Mouse (Mus musculus) limb, embryonic 15.5 days (tissue): ENCODE results near the gene Pgf. TPM values are rescaled to one million over a fixed set of nuclear protein-coding genes. Genes with fewer than 3 reads are reported as not detected.
A peak's percentile ranks its signal among the peaks of the same experiment; 100 is the strongest.
"Not testable (repeated sequence)": the region's sequence is repeated elsewhere in the genome, so short reads cannot be mapped to it uniquely, and the experiment has no call there.

Experiments
- ATAC-seq: fragments of 200-750 bp; cut with Nextera tagmentation; 2 replicates; pipeline ENCODE4 v1.8.0; 2017; ENCODE audit warnings: low read depth, moderate TSS enrichment; ENCODE audit not compliant: insufficient number of reproducible peaks, low FRiP score, low TSS enrichment
- H3K27ac ChIP-seq: fragments of 300-500 bp; sonication (generic); 2 replicates; pipeline ENCODE4 v1.5.1; 2015; ENCODE audit warnings: moderate library complexity, mild to moderate bottlenecking, inconsistent platforms
- H3K27me3 ChIP-seq: fragments of 300-500 bp; sonication (generic); 2 replicates; pipeline ENCODE4 v1.6.1; 2015; ENCODE audit warnings: inconsistent platforms
- H3K36me3 ChIP-seq: fragments of 300-500 bp; sonication (generic); 2 replicates; pipeline ENCODE4 v1.6.1; 2015; ENCODE audit warnings: inconsistent platforms
- H3K4me1 ChIP-seq: fragments of 300-500 bp; sonication (generic); 2 replicates; pipeline ENCODE4 v1.6.1; 2015; ENCODE audit warnings: inconsistent platforms
- H3K4me2 ChIP-seq: fragments of 300-500 bp; sonication (generic); 2 replicates; pipeline ENCODE4 v1.6.1; 2015; ENCODE audit warnings: mild to moderate bottlenecking, inconsistent platforms
- H3K4me3 ChIP-seq: fragments of 300-500 bp; sonication (generic); 2 replicates; pipeline ENCODE4 v1.5.1; 2015; ENCODE audit warnings: mild to moderate bottlenecking, inconsistent platforms
- H3K9ac ChIP-seq: fragments of 300-500 bp; sonication (generic); 2 replicates; pipeline ENCODE4 v1.6.1; 2015; ENCODE audit warnings: inconsistent platforms
- H3K9me3 ChIP-seq: fragments of 300-500 bp; sonication (generic); 2 replicates; pipeline ENCODE4 v1.6.1; 2016; ENCODE audit warnings: inconsistent platforms
- WGBS: fragments of 180-500 bp; shearing (Covaris S2); methylation state at CpG from one replicate; pipeline ENCODE4 v1.1.7; 2015; 5-methylcytosine and 5-hydroxymethylcytosine counted together
- polyA plus RNA-seq: library from polyadenylated mRNA; unstranded; fragments of >200 nt; fragmentation: Nextera tagmentation; extraction: Ambion mirVana; gene quantifications from 2 replicates; pipeline ENCODE4 v1.2.1, GENCODE M21; 2015

Pgf gene
- polyA plus RNA-seq, 1 experiment from 2014 or later: 15.5 TPM

DNA sequence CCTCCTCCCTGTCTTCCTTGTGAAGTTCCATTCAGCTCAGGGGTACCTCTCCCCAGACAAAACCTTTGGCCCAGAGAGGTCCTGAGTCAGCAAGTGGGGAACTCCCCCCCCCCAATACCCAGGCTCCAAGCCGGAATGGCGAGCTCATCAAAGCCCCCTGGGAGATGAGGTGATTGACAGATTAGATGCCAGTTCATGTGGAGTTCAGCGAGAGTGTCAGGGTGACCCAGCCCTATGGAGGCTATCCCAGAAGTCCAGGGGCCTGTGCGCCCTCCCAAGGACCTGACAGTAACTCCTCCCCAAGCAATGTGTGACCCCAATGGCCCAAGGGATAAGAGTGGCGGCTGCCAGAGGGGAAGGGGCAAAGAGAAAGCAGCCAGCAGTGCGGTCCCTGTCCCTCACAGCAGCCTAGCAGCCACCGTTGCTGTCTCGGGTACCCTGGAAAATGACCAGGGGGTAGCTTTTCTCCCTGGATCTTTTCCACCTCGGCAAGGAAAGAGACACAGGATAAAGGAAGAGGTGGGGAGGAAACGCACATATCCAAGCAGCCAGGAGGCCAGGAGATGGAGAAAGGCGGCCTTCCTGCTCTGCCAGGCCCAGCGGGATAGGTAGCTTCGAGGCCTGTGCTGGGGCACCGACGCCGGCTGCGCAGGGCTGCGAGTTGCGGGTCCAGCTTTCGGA, 27.1 kb downstream of the Pgf start:
- Histone ChIP-seq H3K36me3 (no peaks in the 10 kb centered on the region), H3K4me2 (peak overlapping the region; percentile 40), H3K9ac (no peak overlapping the region), H3K9me3 (no peaks in the 10 kb centered on the region), H3K27ac (no peak overlapping the region), H3K4me3 (peak overlapping the region; percentile 16; the same call in 1 of the 2 replicates), H3K27me3 (peaks cover 24% of the 10 kb centered on the region), H3K4me1 (peaks cover 20% of the 10 kb centered on the region)
- WGBS: 16% methylated on average over 20 of the region's 20 CpGs
- no peak for ATAC-seq

DNA sequence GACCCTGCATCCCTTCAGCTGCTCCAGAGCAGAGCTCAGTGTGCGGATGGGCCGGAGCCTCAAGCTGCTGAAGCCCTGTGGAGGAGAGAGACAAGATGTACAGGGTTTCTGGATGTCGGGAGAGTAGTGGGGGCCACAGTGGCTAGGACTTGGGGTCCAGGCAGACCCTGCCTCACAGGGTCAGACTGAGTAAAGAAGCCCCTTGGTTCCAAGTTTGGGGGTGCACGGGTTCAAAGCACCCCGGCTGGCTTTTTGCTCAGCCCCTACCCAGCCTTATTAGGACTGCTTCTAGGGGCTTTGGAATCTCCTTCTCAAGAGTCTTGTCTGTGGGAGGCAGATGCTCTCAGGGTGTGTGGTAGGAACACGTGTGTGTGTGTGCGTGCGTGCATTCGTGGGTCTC, 30.7 kb downstream of the Pgf start:
- no peak overlapping the region for H3K9ac ChIP-seq
- ATAC-seq: no peak
- H3K4me2 ChIP-seq: no peak overlapping the region
- no peak overlapping the region for H3K4me3 ChIP-seq
- no peak overlapping the region for H3K27ac ChIP-seq
- H3K36me3 ChIP-seq: no peaks in the 10 kb centered on the region
- peaks cover 32% of the 10 kb centered on the region for H3K4me1 ChIP-seq
- no peaks in the 10 kb centered on the region for H3K9me3 ChIP-seq
- 80% methylated on average over 9 of the region's 9 CpGs for WGBS
- H3K27me3 ChIP-seq: peaks cover 24% of the 10 kb centered on the region

DNA sequence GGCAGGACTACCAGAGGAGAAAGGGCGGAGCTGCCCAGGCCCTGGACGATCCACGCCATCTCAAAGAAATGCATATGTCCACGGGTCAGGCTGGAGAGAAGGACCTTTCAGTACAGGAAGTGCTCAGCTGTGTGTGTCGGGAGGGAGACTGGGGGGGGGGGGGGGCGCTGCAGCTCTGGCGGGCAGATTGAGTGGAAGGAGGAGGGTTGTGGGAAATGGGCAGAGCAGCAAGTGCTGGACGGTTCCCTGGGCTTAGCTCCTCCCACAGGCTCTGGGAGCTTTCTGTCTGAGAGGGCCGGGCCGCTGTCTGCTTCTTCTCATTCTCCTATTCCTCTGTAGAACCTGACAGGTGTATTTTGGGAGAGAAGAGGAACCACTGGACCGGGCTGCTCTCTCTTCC, 31.2 kb downstream of the Pgf start:
- 25% methylated on average over 11 of the region's 11 CpGs for WGBS
- no peak overlapping the region for H3K4me2 ChIP-seq
- no peaks in the 10 kb centered on the region for H3K36me3 ChIP-seq
- H3K4me3 ChIP-seq: no peak overlapping the region
- ATAC-seq: no peak
- peaks cover 20% of the 10 kb centered on the region for H3K27me3 ChIP-seq
- no peak overlapping the region for H3K9ac ChIP-seq
- peaks cover 32% of the 10 kb centered on the region for H3K4me1 ChIP-seq
- no peaks in the 10 kb centered on the region for H3K9me3 ChIP-seq
- peak overlapping the region; percentile 67; the same call in 1 of the 2 replicates for H3K27ac ChIP-seq

DNA sequence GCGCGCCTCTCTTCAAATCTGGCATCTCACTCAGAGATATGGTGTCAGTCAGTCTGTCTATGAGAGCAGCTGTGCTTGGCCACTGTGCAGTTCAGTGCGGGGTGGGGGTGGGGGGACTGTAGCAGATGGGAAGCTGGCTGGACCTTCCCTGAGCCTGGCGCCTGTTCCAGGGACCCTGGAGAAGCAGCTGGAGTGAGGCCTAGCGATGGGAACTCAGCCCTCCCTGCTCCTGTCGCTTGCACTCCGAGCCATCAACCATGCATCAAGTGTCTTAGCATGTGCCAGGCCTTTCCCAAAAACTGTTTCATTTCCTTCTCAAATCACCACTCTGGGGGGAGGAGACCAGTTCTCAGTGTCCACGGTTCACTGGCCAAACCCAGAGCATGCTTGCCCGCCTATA, 32.0 kb downstream of the Pgf start:
- Histone ChIP-seq H3K9me3 (no peaks in the 10 kb centered on the region), H3K4me2 (no peak overlapping the region), H3K27ac (peak overlapping the region; percentile 67), H3K9ac (no peak overlapping the region), H3K36me3 (no peaks in the 10 kb centered on the region), H3K27me3 (peaks cover 13% of the 10 kb centered on the region), H3K4me1 (peaks cover 28% of the 10 kb centered on the region), H3K4me3 (no peak overlapping the region)
- peak; percentile 25; the same call in 1 of the 2 replicates for ATAC-seq
- WGBS: 49% methylated on average over 9 of the region's 9 CpGs

DNA sequence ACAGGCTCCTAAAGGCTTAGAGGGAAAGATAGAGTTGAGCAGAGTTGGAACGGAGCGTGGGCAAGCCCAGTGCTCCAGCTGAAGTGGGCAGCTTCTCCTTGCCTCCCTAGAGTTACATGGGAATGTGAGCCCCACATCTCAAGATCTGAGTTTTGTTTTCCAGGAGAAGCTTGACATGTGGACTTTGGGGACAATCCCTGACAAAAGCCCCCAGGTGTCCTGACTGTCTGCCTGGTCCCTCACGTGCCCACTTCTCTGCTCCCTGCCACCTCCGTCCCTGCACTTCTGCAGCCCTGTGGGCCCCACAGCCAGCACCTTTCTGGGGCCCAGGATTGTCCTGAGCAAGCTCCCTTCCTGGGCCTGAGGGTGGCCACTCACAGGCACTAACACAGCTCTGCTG, 32.8 kb downstream of the Pgf start:
- 0 out of 2 replicates have a peak, but pooled peaks cover 8% of the 10 kb centered on the region for H3K27me3 ChIP-seq
- H3K9ac ChIP-seq: no peak overlapping the region
- no peaks in the 10 kb centered on the region for H3K36me3 ChIP-seq
- peak overlapping the region; percentile 67; the same call in 1 of the 2 replicates for H3K27ac ChIP-seq
- no peak overlapping the region for H3K4me2 ChIP-seq
- no peak overlapping the region for H3K4me3 ChIP-seq
- H3K9me3 ChIP-seq: no peaks in the 10 kb centered on the region
- WGBS: 92% methylated on average over 4 of the region's 4 CpGs
- H3K4me1 ChIP-seq: peaks cover 31% of the 10 kb centered on the region
- ATAC-seq: no peak

DNA sequence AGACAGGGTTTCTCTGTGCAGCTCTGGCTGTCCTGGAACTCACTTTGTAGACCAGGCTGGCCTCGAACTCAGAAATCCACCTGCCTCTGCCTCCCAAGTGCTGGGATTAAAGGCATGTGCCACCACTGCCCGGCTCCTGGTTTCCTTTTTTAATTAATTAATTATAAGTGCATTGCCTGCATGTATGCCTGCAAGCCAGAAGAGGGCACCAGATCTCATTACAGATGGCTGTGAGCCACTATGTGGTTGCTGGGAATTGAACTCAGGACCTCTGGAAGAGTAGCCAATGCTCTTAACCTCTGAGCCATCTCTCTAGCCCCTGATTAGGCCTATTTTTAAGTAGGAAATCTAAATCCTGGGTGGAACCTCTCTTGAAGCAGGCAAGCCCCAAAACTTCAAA, 33.3 kb downstream of the Pgf start:
- ATAC-seq, H3K27ac ChIP-seq, H3K4me3 ChIP-seq, H3K9me3 ChIP-seq, H3K36me3 ChIP-seq, H3K27me3 ChIP-seq, H3K9ac ChIP-seq, H3K4me2 ChIP-seq: not testable (repeated sequence)
- WGBS: 57% methylated on average over 2 of the region's 2 CpGs
- peaks cover 31% of the 10 kb centered on the region for H3K4me1 ChIP-seq

DNA sequence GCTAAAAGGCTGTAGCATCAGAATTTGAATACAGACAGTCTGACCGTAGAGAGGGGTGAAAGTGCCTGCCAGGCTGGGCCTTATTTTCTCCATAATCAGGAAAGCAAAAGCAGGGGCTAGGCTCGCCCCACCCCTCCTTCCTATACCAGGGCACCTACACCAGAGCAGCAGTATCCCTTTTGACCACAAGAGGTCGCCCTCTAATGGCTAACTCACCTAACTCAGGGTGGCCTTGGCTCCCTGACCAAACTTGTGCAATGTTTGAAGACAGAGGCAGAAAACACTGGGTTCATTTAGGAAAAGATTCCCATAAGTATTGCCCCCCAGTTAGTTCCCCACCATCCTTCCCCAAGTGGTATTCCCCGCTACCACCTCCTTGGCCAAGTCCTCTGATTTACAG, 34.8 kb downstream of the Pgf start:
- H3K27ac ChIP-seq: peak overlapping the region; percentile 1; the same call in 1 of the 2 replicates
- H3K9ac ChIP-seq: no peak overlapping the region
- H3K4me1 ChIP-seq: peaks cover 31% of the 10 kb centered on the region
- 12% methylated on average over 4 of the region's 4 CpGs for WGBS
- ATAC-seq: no peak
- H3K27me3 ChIP-seq: 0 out of 2 replicates have a peak, but pooled peaks cover 3% of the 10 kb centered on the region
- H3K36me3 ChIP-seq: no peaks in the 10 kb centered on the region
- no peaks in the 10 kb centered on the region for H3K9me3 ChIP-seq
- no peak overlapping the region for H3K4me2 ChIP-seq
- H3K4me3 ChIP-seq: no peak overlapping the region

DNA sequence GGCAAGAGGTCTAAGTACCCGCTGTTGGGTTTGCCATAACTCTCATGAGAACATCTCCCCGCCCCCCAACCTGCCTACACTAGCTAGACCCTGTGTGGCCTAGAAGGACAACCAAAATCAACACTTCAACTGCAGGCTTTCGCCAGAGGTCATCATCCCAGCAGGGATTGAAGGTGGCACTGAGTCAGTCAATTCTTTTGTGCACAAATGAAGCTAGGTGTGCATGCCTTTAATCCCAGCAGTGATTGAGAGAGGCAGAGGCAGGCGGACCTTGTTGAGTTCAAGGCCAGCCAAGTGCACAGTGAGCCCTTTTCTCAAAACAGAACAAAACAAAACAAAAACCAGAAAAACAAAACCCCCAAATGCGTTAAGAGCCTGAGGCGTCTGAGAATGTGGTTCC, 36.5 kb downstream of the Pgf start:
- Histone ChIP-seq H3K27ac (no peak overlapping the region), H3K36me3 (no peaks in the 10 kb centered on the region), H3K9me3 (no peaks in the 10 kb centered on the region), H3K4me1 (peaks cover 24% of the 10 kb centered on the region), H3K27me3 (0 out of 2 replicates have a peak, but pooled peaks cover 3% of the 10 kb centered on the region), H3K4me2 (no peak overlapping the region), H3K9ac (no peak overlapping the region), H3K4me3 (no peak overlapping the region)
- 79% methylated on average over 6 of the region's 6 CpGs for WGBS
- no peak for ATAC-seq

DNA sequence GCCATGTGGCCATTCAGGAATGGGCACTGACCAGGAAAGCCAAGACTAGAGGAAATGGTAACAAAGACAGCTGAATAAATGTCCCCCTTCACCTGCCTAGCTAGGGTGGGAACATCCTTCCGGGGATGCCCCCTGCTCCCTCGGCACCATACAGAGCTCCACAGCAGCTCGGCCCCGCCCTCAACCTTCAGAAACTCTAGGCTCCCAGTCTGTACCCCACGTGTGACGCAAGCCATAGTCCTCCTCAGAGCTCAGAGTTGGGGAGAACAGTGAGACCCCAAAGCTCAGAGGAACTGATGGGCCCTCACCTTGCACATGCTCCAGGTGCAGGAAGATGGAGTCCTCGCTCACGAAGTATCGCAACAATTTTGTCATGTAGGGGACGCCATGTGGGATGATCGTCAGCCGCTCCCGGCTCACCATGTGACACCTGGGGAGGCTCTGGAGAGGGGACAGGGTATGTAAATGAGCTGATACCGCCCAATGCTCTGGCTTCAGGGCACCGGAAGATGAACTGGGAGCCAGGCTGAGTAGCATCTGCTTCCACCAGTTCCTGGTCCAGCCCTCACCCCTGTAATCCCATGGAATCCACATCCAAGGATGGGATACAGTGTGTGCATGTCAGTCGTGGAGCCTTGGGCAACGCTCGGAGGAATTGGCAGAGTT, 37.4 kb downstream of the Pgf start:
- H3K9me3 ChIP-seq: no peaks in the 10 kb centered on the region
- H3K27me3 ChIP-seq: 0 out of 2 replicates have a peak, but pooled peaks cover 3% of the 10 kb centered on the region
- 38% methylated on average over 18 of the region's 18 CpGs for WGBS
- H3K9ac ChIP-seq: no peak overlapping the region
- H3K4me3 ChIP-seq: no peak overlapping the region
- no peak overlapping the region for H3K27ac ChIP-seq
- no peak for ATAC-seq
- H3K4me1 ChIP-seq: peaks cover 22% of the 10 kb centered on the region
- H3K36me3 ChIP-seq: peaks cover 7% of the 10 kb centered on the region
- 0 out of 2 replicates have a peak overlapping the region, but pooled peaks have one; percentile 5 for H3K4me2 ChIP-seq

DNA sequence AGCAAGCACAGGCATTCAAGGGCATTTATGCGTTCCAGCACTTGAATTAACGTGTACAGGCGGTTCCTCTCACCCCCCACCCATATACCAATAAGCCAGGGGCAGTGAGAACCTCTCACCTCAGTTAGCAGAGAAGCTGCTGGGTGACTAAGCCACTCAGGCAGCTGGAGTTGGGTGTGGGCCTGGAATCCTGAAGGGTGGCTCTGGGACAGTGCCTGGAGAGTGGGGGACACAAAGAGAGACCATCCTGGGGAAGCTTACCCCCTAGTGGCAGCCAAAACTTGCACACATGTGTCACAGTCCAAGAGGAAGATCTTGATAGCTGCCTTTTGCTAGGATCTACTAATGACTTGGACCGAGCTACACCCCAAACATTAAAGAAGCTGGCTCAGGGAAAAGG, 41.0 kb downstream of the Pgf start:
- Histone ChIP-seq H3K27ac (no peak overlapping the region), H3K9ac (no peak overlapping the region), H3K4me2 (no peak overlapping the region), H3K27me3 (0 out of 2 replicates have a peak, but pooled peaks cover 3% of the 10 kb centered on the region), H3K9me3 (no peaks in the 10 kb centered on the region), H3K36me3 (peaks cover 37% of the 10 kb centered on the region), H3K4me1 (peaks cover 10% of the 10 kb centered on the region), H3K4me3 (no peak overlapping the region)
- ATAC-seq: no peak
- WGBS: 68% methylated on average over 4 of the region's 4 CpGs

DNA sequence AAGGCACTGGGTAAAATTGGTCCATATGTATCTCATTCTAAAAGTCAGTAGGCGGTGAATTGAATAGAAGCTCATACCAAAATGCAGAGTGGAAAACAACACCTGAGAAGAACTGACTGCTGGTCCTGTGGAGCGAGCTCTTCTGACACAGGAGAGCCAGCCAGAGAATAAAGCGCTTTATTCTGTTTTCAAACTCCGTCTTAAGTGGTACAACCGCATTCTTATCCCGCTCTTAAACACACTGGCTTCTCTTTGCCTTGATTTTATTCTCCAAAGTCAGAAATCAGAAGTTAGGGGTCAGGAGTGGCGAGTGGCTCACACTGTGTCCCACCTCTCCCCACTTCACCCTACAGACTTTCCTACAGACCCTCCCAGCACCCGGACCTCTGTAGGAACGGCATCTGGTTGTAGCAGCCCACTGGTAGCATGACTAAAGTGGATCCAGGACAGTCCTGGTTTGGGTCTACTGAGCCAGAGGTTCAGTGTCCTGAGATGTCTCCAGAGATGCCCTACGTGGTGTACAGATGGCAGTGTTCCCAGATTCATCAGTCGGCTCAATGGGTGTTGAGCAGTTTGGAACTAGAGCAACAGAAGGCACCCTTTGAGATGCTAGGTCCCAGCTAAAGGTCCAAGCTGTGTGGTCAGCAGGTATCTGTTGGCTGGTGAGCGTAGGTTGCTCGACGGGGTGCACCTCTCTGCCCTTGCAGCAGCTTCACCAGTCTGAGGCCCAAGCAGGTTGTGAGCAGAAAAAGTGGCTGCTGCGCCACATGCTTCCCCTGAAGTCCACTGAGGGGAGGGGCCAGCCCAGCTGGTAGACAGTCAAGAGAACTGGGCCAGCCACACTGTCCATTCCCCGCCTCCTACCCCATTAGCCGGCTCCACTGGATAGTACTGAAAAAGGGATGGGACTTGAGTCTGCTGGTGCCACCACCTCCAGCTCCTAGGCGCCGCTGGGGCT, 41.8 kb downstream of the Pgf start:
- no peaks in the 10 kb centered on the region for H3K9me3 ChIP-seq
- no peak for ATAC-seq
- no peak overlapping the region for H3K9ac ChIP-seq
- peaks cover 10% of the 10 kb centered on the region for H3K4me1 ChIP-seq
- H3K27me3 ChIP-seq: 0 out of 2 replicates have a peak, but pooled peaks cover 3% of the 10 kb centered on the region
- WGBS: 75% methylated on average over 19 of the region's 19 CpGs
- H3K4me3 ChIP-seq: no peak overlapping the region
- no peak overlapping the region for H3K4me2 ChIP-seq
- no peak overlapping the region for H3K27ac ChIP-seq
- H3K36me3 ChIP-seq: peaks cover 44% of the 10 kb centered on the region
